28 mouse cellular contexts compared by ENCODE assay signal in genomic region chr13:64477968-64478367, GRCm38 (mm10). TPM values are rescaled to one million over a fixed set of nuclear protein-coding genes. Genes with fewer than 3 reads are reported as not detected.
DNase-seq lines count a peak whose midpoint lies in the region; ATAC-seq and TF ChIP-seq lines count a peak whose summit lies in the region.
"Had no signal": no experiment of that assay in that cellular context is flagged by ENCODE, and none has a peak within 500 bp of the region (broad histone marks: within the 10 kb centered on the region; RNA-seq: fewer than 3 reads in every experiment).

No protein-coding gene starts in this region.

- H3K4me2 ChIP-seq in hindbrain, embryonic 15.5 days: no peak overlapping the region
- no peak overlapping the region for H3K4me2 ChIP-seq in hindbrain, embryonic 12.5 days (replicated peaks)
- H3K4me2 ChIP-seq in neural tube, embryonic 13.5 days: no peak overlapping the region
- H3K4me2 ChIP-seq in neural tube, embryonic 15.5 days: no peak overlapping the region
- no peak overlapping the region for H3K4me2 ChIP-seq in midbrain, postnatal 0 days (ENCODE audit: low read depth, low read length, poor library complexity, severe bottlenecking)
- H3K4me2 ChIP-seq: limb, embryonic 13.5 days; liver, embryonic 13.5 days; lung, embryonic 15.5 days had no signal

- ATAC-seq in hindbrain, embryonic 15.5 days (ENCODE audit: low FRiP score, low read depth): peak; percentile 63; the same call in 1 of the 2 replicates
- no peak for ATAC-seq in hindbrain, embryonic 12.5 days (ENCODE audit: low FRiP score)
- peak; percentile 50; the same call in 1 of the 2 replicates for ATAC-seq in neural tube, embryonic 13.5 days (ENCODE audit: low read depth)
- ATAC-seq in neural tube, embryonic 15.5 days (ENCODE audit: low FRiP score): no peak
- ATAC-seq in midbrain, postnatal 0 days (ENCODE audit: low FRiP score): no peak
- ATAC-seq: forebrain, embryonic 16.5 days had no signal

- peak; percentile 62 for DNase-seq in adrenal gland, postnatal 25 days
- DNase-seq in testis, postnatal 14 days (ENCODE audit: low spot score): peak; percentile 72
- DNase-seq in midbrain, postnatal 0 days (ENCODE audit: low spot score): no peak
- DNase-seq: cerebellum, adult 11-12 months; cerebellum, postnatal 14 days; embryo, embryonic 11 days; gastrocnemius, postnatal 25 days; kidney, adult 18-20 months; liver, embryonic 13.5 days; lung, postnatal 4 days; thymus, adult 2 months had no signal

- 58% methylated on average over 4 of the region's 4 CpGs for WGBS in hindbrain, embryonic 15.5 days
- 65% methylated on average over 4 of the region's 4 CpGs for WGBS in hindbrain, embryonic 12.5 days
- 33% methylated on average over 4 of the region's 4 CpGs for WGBS in neural tube, embryonic 13.5 days
- 54% methylated on average over 4 of the region's 4 CpGs for WGBS in neural tube, embryonic 15.5 days
- 67% methylated on average over 4 of the region's 4 CpGs for WGBS in midbrain, postnatal 0 days

- H3K27ac ChIP-seq in hindbrain, embryonic 15.5 days (replicated peaks): no peak overlapping the region
- no peak overlapping the region for H3K27ac ChIP-seq in hindbrain, embryonic 12.5 days
- no peak overlapping the region for H3K27ac ChIP-seq in neural tube, embryonic 13.5 days (replicated peaks)
- no peak overlapping the region for H3K27ac ChIP-seq in neural tube, embryonic 15.5 days (replicated peaks)
- no peak overlapping the region for H3K27ac ChIP-seq in midbrain, postnatal 0 days (ENCODE audit: low read depth, low read length)
- H3K27ac ChIP-seq: limb, embryonic 13.5 days; liver, embryonic 13.5 days; lung, embryonic 15.5 days had no signal

- H3K9ac ChIP-seq in hindbrain, embryonic 15.5 days: no peak overlapping the region
- no peak overlapping the region for H3K9ac ChIP-seq in hindbrain, embryonic 12.5 days
- no peak overlapping the region for H3K9ac ChIP-seq in neural tube, embryonic 13.5 days
- H3K9ac ChIP-seq in neural tube, embryonic 15.5 days (replicated peaks): no peak overlapping the region
- no peak overlapping the region for H3K9ac ChIP-seq in midbrain, postnatal 0 days (replicated peaks; ENCODE audit: low read length, poor library complexity, severe bottlenecking)
- H3K9ac ChIP-seq: limb, embryonic 13.5 days; liver, embryonic 13.5 days; lung, embryonic 15.5 days had no signal

- H3K27me3 ChIP-seq in hindbrain, embryonic 15.5 days: no peaks in the 10 kb centered on the region
- H3K27me3 ChIP-seq in hindbrain, embryonic 12.5 days: no peaks in the 10 kb centered on the region
- H3K27me3 ChIP-seq in neural tube, embryonic 13.5 days: no peaks in the 10 kb centered on the region
- no peaks in the 10 kb centered on the region for H3K27me3 ChIP-seq in neural tube, embryonic 15.5 days (replicated peaks)
- H3K27me3 ChIP-seq in midbrain, postnatal 0 days (ENCODE audit: insufficient read depth, low read length): no peaks in the 10 kb centered on the region
- H3K27me3 ChIP-seq: CH12.LX; limb, embryonic 13.5 days; liver, embryonic 13.5 days; lung, embryonic 15.5 days had no signal

- no peaks in the 10 kb centered on the region for H3K9me3 ChIP-seq in hindbrain, embryonic 15.5 days
- H3K9me3 ChIP-seq in hindbrain, embryonic 12.5 days (replicated peaks): no peaks in the 10 kb centered on the region
- H3K9me3 ChIP-seq in neural tube, embryonic 13.5 days: no peaks in the 10 kb centered on the region
- no peaks in the 10 kb centered on the region for H3K9me3 ChIP-seq in neural tube, embryonic 15.5 days (replicated peaks)
- H3K9me3 ChIP-seq in midbrain, postnatal 0 days (ENCODE audit: low read length): no peaks in the 10 kb centered on the region
- H3K9me3 ChIP-seq: limb, embryonic 13.5 days; liver, embryonic 13.5 days; lung, embryonic 15.5 days had no signal

- no peak overlapping the region for H3K4me3 ChIP-seq in hindbrain, embryonic 15.5 days
- H3K4me3 ChIP-seq in hindbrain, embryonic 12.5 days: no peak overlapping the region
- H3K4me3 ChIP-seq in neural tube, embryonic 13.5 days: no peak overlapping the region
- no peak overlapping the region for H3K4me3 ChIP-seq in neural tube, embryonic 15.5 days (replicated peaks)
- no peak overlapping the region for H3K4me3 ChIP-seq in midbrain, postnatal 0 days (ENCODE audit: low read depth, low read length)
- H3K4me3 ChIP-seq: limb, embryonic 13.5 days; liver, embryonic 13.5 days; lung, embryonic 15.5 days had no signal

- TF ChIP-seq CTCF in midbrain, postnatal 0 days (IDR thresholded peaks at IDR 0.05): no peak

- H3K4me1 ChIP-seq in hindbrain, embryonic 15.5 days (replicated peaks): no peaks in the 10 kb centered on the region
- H3K4me1 ChIP-seq in hindbrain, embryonic 12.5 days: no peaks in the 10 kb centered on the region
- H3K4me1 ChIP-seq in neural tube, embryonic 13.5 days (replicated peaks): no peaks in the 10 kb centered on the region
- H3K4me1 ChIP-seq in neural tube, embryonic 15.5 days: no peaks in the 10 kb centered on the region
- H3K4me1 ChIP-seq in midbrain, postnatal 0 days (ENCODE audit: insufficient read depth, low read length): no peaks in the 10 kb centered on the region
- H3K4me1 ChIP-seq: limb, embryonic 13.5 days; liver, embryonic 13.5 days; lung, embryonic 15.5 days had no signal

- H3K36me3 ChIP-seq in hindbrain, embryonic 15.5 days: no peaks in the 10 kb centered on the region
- no peaks in the 10 kb centered on the region for H3K36me3 ChIP-seq in hindbrain, embryonic 12.5 days
- no peaks in the 10 kb centered on the region for H3K36me3 ChIP-seq in neural tube, embryonic 13.5 days
- H3K36me3 ChIP-seq in neural tube, embryonic 15.5 days: no peaks in the 10 kb centered on the region
- H3K36me3 ChIP-seq in midbrain, postnatal 0 days (ENCODE audit: insufficient read depth, low read length): no peaks in the 10 kb centered on the region
- H3K36me3 ChIP-seq: limb, embryonic 13.5 days; liver, embryonic 13.5 days; lung, embryonic 15.5 days had no signal

RNA-seq across cellular contexts. Expression of gene Fam240b, which starts 19.6 kb away (rescaled TPM):
- polyA plus RNA-seq in hindbrain, embryonic 15.5 days (2015; fragmentation: Nextera tagmentation; extraction: Ambion mirVana): not detected in 2 replicates
- polyA plus RNA-seq in hindbrain, embryonic 12.5 days (2016; fragmentation: Nextera tagmentation; extraction: Ambion mirVana): not detected in 2 replicates
- not detected in 2 replicates for polyA plus RNA-seq in neural tube, embryonic 13.5 days (2015; fragmentation: Nextera tagmentation; extraction: Ambion mirVana)
- polyA plus RNA-seq in neural tube, embryonic 15.5 days (2015; fragmentation: Nextera tagmentation; extraction: Ambion mirVana): 0.33 and 0.46 TPM in 2 replicates
- not detected in 2 replicates for total RNA-seq in adrenal gland, postnatal 25 days (2021)
- total RNA-seq in midbrain, postnatal 0 days (2014; rRNA removed): not detected in 2 replicates
- not detected in 2 replicates for polyA plus RNA-seq in midbrain, postnatal 0 days (2015; fragmentation: Nextera tagmentation; extraction: Ambion mirVana)
- total RNA-seq: CH12.LX; layer of hippocampus, postnatal 10 days; MEL; monocyte, adult 5-6 weeks; neutrophil, adult 5-6 weeks had no signal
- polyA plus RNA-seq: embryonic facial prominence, embryonic 14.5 days; forebrain, embryonic 16.5 days; heart, embryonic 16.5 days; large intestine, adult 2 months; limb, embryonic 13.5 days; liver, embryonic 13.5 days; lung, embryonic 15.5 days; stomach, embryonic 14.5 days; thymus, adult 2 months; urinary bladder, adult 2 months had no signal

RNA-seq across cellular contexts. Expression of gene Cdk20, which starts 45.9 kb away (rescaled TPM):
- polyA plus RNA-seq in hindbrain, embryonic 15.5 days (2015; fragmentation: Nextera tagmentation; extraction: Ambion mirVana): 22.4 and 28.1 TPM in 2 replicates
- polyA plus RNA-seq in hindbrain, embryonic 12.5 days (2016; fragmentation: Nextera tagmentation; extraction: Ambion mirVana): 10.7 and 12.7 TPM in 2 replicates
- 16.9 and 20.7 TPM in 2 replicates for polyA plus RNA-seq in neural tube, embryonic 13.5 days (2015; fragmentation: Nextera tagmentation; extraction: Ambion mirVana)
- 23.5 and 32.1 TPM in 2 replicates for polyA plus RNA-seq in neural tube, embryonic 15.5 days (2015; fragmentation: Nextera tagmentation; extraction: Ambion mirVana)
- total RNA-seq in adrenal gland, postnatal 25 days (2021): 4.6 and 6.5 TPM in 2 replicates
- 30.0 and 34.2 TPM in 2 replicates for total RNA-seq in midbrain, postnatal 0 days (2014; rRNA removed)
- 25.5 and 26.6 TPM in 2 replicates for polyA plus RNA-seq in midbrain, postnatal 0 days (2015; fragmentation: Nextera tagmentation; extraction: Ambion mirVana)

Comparison
In these comparisons a context has a peak if more than half of its experiments do, and no peak if none do; other contexts are left out.
1. ATAC-seq: peak in hindbrain, embryonic 15.5 days (single experiment) and neural tube, embryonic 13.5 days (single experiment); none in hindbrain, embryonic 12.5 days (single experiment), neural tube, embryonic 15.5 days (single experiment) and midbrain, postnatal 0 days (single experiment).